Mouse (Mus musculus): ENCODE measurements around the gene Tenm4.

GRCm38 (mm10) chr7:96786262-96787044, 615.4 kb downstream of the Tenm4 start:
- TF ChIP-seq EP300 (IDR thresholded peaks at IDR 0.05; ENCODE audit: low read depth) (no peak), CTCF (IDR thresholded peaks at IDR 0.05; ENCODE audit: low read depth) (no peak)

Measured in liver, embryonic 14.5 days (tissue).